Mouse (Mus musculus): ENCODE measurements at regions not wholly inside any gene's neighbourhood (a gene's known extent, or its start where the extent isn't known, plus 50 kb on each side); places are given as distances from the start of the nearest gene placed in this dataset.
A peak's percentile ranks its signal among the peaks of the same experiment; 100 is the strongest.

GRCm38 (mm10) chr9:13905086-13905669 is 77.7 kb downstream of the Fam76b start:
- no peak overlapping the region for H3K4me3 ChIP-seq
- H3K9me3 ChIP-seq, result no peaks in the 10 kb centered on the region
- no peak overlapping the region for H3K9ac ChIP-seq
- WGBS, result 88% methylated on average over 14 of the region's 14 CpGs
- H3K27me3 ChIP-seq, result no peaks in the 10 kb centered on the region
- H3K36me3 ChIP-seq, result no peaks in the 10 kb centered on the region
- H3K4me1 ChIP-seq (replicated peaks), result no peaks in the 10 kb centered on the region
- no peak for ATAC-seq (ENCODE audit: low read depth)
- no peak overlapping the region for H3K27ac ChIP-seq (replicated peaks)
- H3K4me2 ChIP-seq, result no peak overlapping the region

GRCm38 (mm10) chr9:13906736-13907135 is 79.2 kb downstream of the Fam76b start:
- 92% methylated on average over 6 of the region's 6 CpGs for WGBS
- Histone ChIP-seq H3K4me1 (replicated peaks) (no peaks in the 10 kb centered on the region), H3K4me3 (no peak overlapping the region), H3K36me3 (no peaks in the 10 kb centered on the region), H3K27ac (replicated peaks) (no peak overlapping the region), H3K4me2 (no peak overlapping the region), H3K27me3 (no peaks in the 10 kb centered on the region), H3K9me3 (no peaks in the 10 kb centered on the region), H3K9ac (no peak overlapping the region)
- no peak for ATAC-seq (ENCODE audit: low read depth)

- Histone ChIP-seq H3K9ac (no peak overlapping the region), H3K4me3 (no peak overlapping the region), H3K36me3 (no peaks in the 10 kb centered on the region), H3K9me3 (no peaks in the 10 kb centered on the region), H3K27ac (replicated peaks) (no peak overlapping the region), H3K4me1 (replicated peaks) (peaks cover 11% of the 10 kb centered on the region; the same call in 1 of the 2 replicates), H3K4me2 (no peak overlapping the region), H3K27me3 (no peaks in the 10 kb centered on the region)
- no peak for ATAC-seq (ENCODE audit: low read depth)
- 77% methylated on average over 3 of the region's 3 CpGs for WGBS
These were observed 82.1 kb downstream of the Fam76b start for GRCm38 (mm10) chr9:13909604-13910003.

GRCm38 (mm10) chr9:13910091-13910490 is 82.6 kb downstream of the Fam76b start:
- no peaks in the 10 kb centered on the region for H3K9me3 ChIP-seq
- H3K36me3 ChIP-seq, result no peaks in the 10 kb centered on the region
- no peak for ATAC-seq (ENCODE audit: low read depth)
- H3K27me3 ChIP-seq, result no peaks in the 10 kb centered on the region
- H3K4me2 ChIP-seq, result no peak overlapping the region
- 86% methylated on average over 2 of the region's 2 CpGs for WGBS
- no peak overlapping the region for H3K4me3 ChIP-seq
- peaks cover 11% of the 10 kb centered on the region; the same call in 1 of the 2 replicates for H3K4me1 ChIP-seq (replicated peaks)
- no peak overlapping the region for H3K9ac ChIP-seq
- no peak overlapping the region for H3K27ac ChIP-seq (replicated peaks)

- peaks cover 14% of the 10 kb centered on the region for H3K4me1 ChIP-seq (replicated peaks)
- H3K9ac ChIP-seq, result no peak overlapping the region
- 19% methylated on average over 3 of the region's 3 CpGs for WGBS
- no peak overlapping the region for H3K4me3 ChIP-seq
- 0 out of 2 replicates have a peak overlapping the region, but pooled peaks have one; percentile 9 for H3K27ac ChIP-seq (replicated peaks)
- peak; percentile 61; the same call in 1 of the 2 replicates for ATAC-seq (ENCODE audit: low read depth)
- no peaks in the 10 kb centered on the region for H3K36me3 ChIP-seq
- H3K9me3 ChIP-seq, result no peaks in the 10 kb centered on the region
- no peak overlapping the region for H3K4me2 ChIP-seq
- H3K27me3 ChIP-seq, result no peaks in the 10 kb centered on the region
These were observed 85.9 kb downstream of the Fam76b start for GRCm38 (mm10) chr9:13913459-13913858.

GRCm38 (mm10) chr9:13914131-13914530 is 86.6 kb downstream of the Fam76b start:
- no peak overlapping the region for H3K9ac ChIP-seq
- no peak overlapping the region for H3K4me3 ChIP-seq
- H3K4me1 ChIP-seq (replicated peaks), result peaks cover 20% of the 10 kb centered on the region
- H3K36me3 ChIP-seq, result no peaks in the 10 kb centered on the region
- H3K27ac ChIP-seq (replicated peaks), result no peak overlapping the region
- H3K4me2 ChIP-seq, result no peak overlapping the region
- H3K9me3 ChIP-seq, result no peaks in the 10 kb centered on the region
- no peaks in the 10 kb centered on the region for H3K27me3 ChIP-seq
- 65% methylated on average over 9 of the region's 9 CpGs for WGBS
- ATAC-seq (ENCODE audit: low read depth), result no peak

GRCm38 (mm10) chr9:13914847-13915246 is 87.3 kb downstream of the Fam76b start:
- Histone ChIP-seq H3K27ac (replicated peaks) (no peak overlapping the region), H3K4me1 (replicated peaks) (peaks cover 28% of the 10 kb centered on the region), H3K4me3 (no peak overlapping the region), H3K4me2 (no peak overlapping the region), H3K36me3 (no peaks in the 10 kb centered on the region), H3K9ac (no peak overlapping the region), H3K27me3 (no peaks in the 10 kb centered on the region), H3K9me3 (no peaks in the 10 kb centered on the region)
- no peak for ATAC-seq (ENCODE audit: low read depth)
- 93% methylated on average over 3 of the region's 3 CpGs for WGBS

GRCm38 (mm10) chr9:13916837-13917236 is 89.3 kb downstream of the Fam76b start:
- Histone ChIP-seq H3K27ac (replicated peaks) (no peak overlapping the region), H3K27me3 (no peaks in the 10 kb centered on the region), H3K36me3 (no peaks in the 10 kb centered on the region), H3K4me3 (no peak overlapping the region), H3K9me3 (no peaks in the 10 kb centered on the region), H3K4me1 (replicated peaks) (peaks cover 29% of the 10 kb centered on the region), H3K9ac (no peak overlapping the region), H3K4me2 (no peak overlapping the region)
- WGBS, result 92% methylated on average over 7 of the region's 7 CpGs
- ATAC-seq (ENCODE audit: low read depth), result no peak

- WGBS, result 26% methylated on average over 7 of the region's 7 CpGs
- peaks cover 23% of the 10 kb centered on the region for H3K4me1 ChIP-seq (replicated peaks)
- H3K27ac ChIP-seq (replicated peaks), result no peak overlapping the region
- peaks cover 9% of the 10 kb centered on the region; the same call in 1 of the 2 replicates for H3K9me3 ChIP-seq
- no peak overlapping the region for H3K4me2 ChIP-seq
- H3K27me3 ChIP-seq, result no peaks in the 10 kb centered on the region
- H3K4me3 ChIP-seq, result no peak overlapping the region
- H3K9ac ChIP-seq, result no peak overlapping the region
- H3K36me3 ChIP-seq, result no peaks in the 10 kb centered on the region
- peak; percentile 88 for ATAC-seq (ENCODE audit: low read depth)
These were observed 91.2 kb downstream of the Fam76b start for GRCm38 (mm10) chr9:13918606-13919202.

GRCm38 (mm10) chr9:13919739-13920410 is 92.4 kb downstream of the Fam76b start:
- WGBS, result 82% methylated on average over 9 of the region's 9 CpGs
- H3K4me2 ChIP-seq, result no peak overlapping the region
- peaks cover 18% of the 10 kb centered on the region for H3K4me1 ChIP-seq (replicated peaks)
- H3K9ac ChIP-seq, result no peak overlapping the region
- peaks cover 9% of the 10 kb centered on the region; the same call in 1 of the 2 replicates for H3K9me3 ChIP-seq
- H3K4me3 ChIP-seq, result no peak overlapping the region
- H3K36me3 ChIP-seq, result no peaks in the 10 kb centered on the region
- no peak overlapping the region for H3K27ac ChIP-seq (replicated peaks)
- no peaks in the 10 kb centered on the region for H3K27me3 ChIP-seq
- no peak for ATAC-seq (ENCODE audit: low read depth)

- 82% methylated on average over 1 of the region's 1 CpGs for WGBS
- Histone ChIP-seq H3K4me1 (replicated peaks) (peaks cover 18% of the 10 kb centered on the region), H3K4me2 (no peak overlapping the region), H3K36me3 (no peaks in the 10 kb centered on the region), H3K4me3 (no peak overlapping the region), H3K9me3 (peaks cover 9% of the 10 kb centered on the region; the same call in 1 of the 2 replicates), H3K27ac (replicated peaks) (no peak overlapping the region), H3K9ac (no peak overlapping the region), H3K27me3 (no peaks in the 10 kb centered on the region)
- no peak for ATAC-seq (ENCODE audit: low read depth)
These were observed 93.1 kb downstream of the Fam76b start for GRCm38 (mm10) chr9:13920623-13921022.

GRCm38 (mm10) chr9:13932001-13932508 is 104.5 kb downstream of the Fam76b start:
- Histone ChIP-seq H3K27me3 (no peaks in the 10 kb centered on the region), H3K4me1 (replicated peaks) (peaks cover 6% of the 10 kb centered on the region; the same call in 1 of the 2 replicates), H3K36me3 (no peaks in the 10 kb centered on the region), H3K4me3 (no peak overlapping the region), H3K9me3 (peaks cover 4% of the 10 kb centered on the region; the same call in 1 of the 2 replicates), H3K4me2 (no peak overlapping the region), H3K9ac (no peak overlapping the region), H3K27ac (replicated peaks) (no peak overlapping the region)
- WGBS, result 26% methylated on average over 6 of the region's 6 CpGs
- no peak for ATAC-seq (ENCODE audit: low read depth)
